Mouse (Mus musculus) bone marrow macrophage, adult 2 months (primary cell): ENCODE measurements around the gene Tnni3k. TPM values are rescaled to one million over a fixed set of nuclear protein-coding genes. Genes with fewer than 3 reads are reported as not detected.

ENCODE experiments used
- H3K27ac ChIP-seq: 2 replicates; pipeline ENCODE4 v1.5.1; 2012; ENCODE audit warnings: low read depth, low read length; ENCODE audit not compliant: insufficient read depth
- H3K4me1 ChIP-seq: 2 replicates; pipeline ENCODE4 v1.6.1; 2012; ENCODE audit warnings: low read length; ENCODE audit not compliant: control insufficient read depth, insufficient read depth
- H3K4me3 ChIP-seq: 2 replicates; pipeline ENCODE4 v1.5.1; 2012; ENCODE audit warnings: mild to moderate bottlenecking, low read length, moderate library complexity; ENCODE audit not compliant: insufficient read depth
- CTCF ChIP-seq: IDR thresholded peaks from 2 replicates; pipeline ENCODE4 v1.5.1; 2012; ENCODE audit warnings: low read depth, mild to moderate bottlenecking, low read length, moderate library complexity
- POLR2A ChIP-seq: IDR thresholded peaks from 2 replicates; pipeline ENCODE4 v1.6.1; 2012; ENCODE audit warnings: mild to moderate bottlenecking, low read depth, low read length, borderline replicate concordance
- polyA plus RNA-seq: library from polyadenylated mRNA; stranded (reverse); fragments of >200 nt; gene quantifications from 2 replicates; pipeline ENCODE4 v1.2.4, GENCODE M21; 2012; ENCODE audit not compliant: missing spikeins, insufficient read depth, insufficient read length

Gene Tnni3k
- polyA plus RNA-seq, 1 experiment: not detected

GRCm38 (mm10) chr3:154793571-154793970 lies 261.6 kb downstream of the Tnni3k start:
- TF ChIP-seq POLR2A (no peak), CTCF (no peak)
- no peak overlapping the region for H3K4me3 ChIP-seq
- H3K27ac ChIP-seq: no peak overlapping the region

GRCm38 (mm10) chr3:154787611-154788010 lies 267.6 kb downstream of the Tnni3k start:
- H3K27ac ChIP-seq: no peak overlapping the region
- H3K4me3 ChIP-seq: no peak overlapping the region
- no peak for TF ChIP-seq CTCF
- no peak for TF ChIP-seq POLR2A

More at GRCm38 (mm10) chr3:154793571-154793970, 261.6 kb downstream of the Tnni3k start:
- no peaks in the 10 kb centered on the region for H3K4me1 ChIP-seq

DNA sequence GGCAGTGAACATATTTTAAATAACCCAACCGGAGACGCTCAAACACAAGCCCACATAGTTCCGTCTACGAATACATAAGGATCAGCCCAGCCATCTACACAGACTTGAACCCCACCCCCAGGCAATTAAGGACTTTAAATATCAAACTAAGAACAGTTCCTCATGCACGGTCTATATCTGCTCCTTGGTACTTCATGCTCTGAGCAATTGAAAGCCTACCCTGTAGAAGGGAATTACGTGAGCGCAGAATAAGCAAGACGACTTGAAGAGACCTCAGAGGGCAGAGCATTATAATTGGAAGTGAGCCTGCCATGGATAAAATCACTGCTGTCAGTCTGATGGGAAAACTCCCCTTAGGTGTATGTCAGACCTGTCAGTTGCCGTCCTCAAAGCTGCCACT lies 268.9 kb downstream of the Tnni3k start:
- TF ChIP-seq CTCF: no peak
- TF ChIP-seq POLR2A: no peak
- Histone ChIP-seq H3K27ac (no peak overlapping the region), H3K4me3 (no peak overlapping the region), H3K4me1 (no peaks in the 10 kb centered on the region)

More at GRCm38 (mm10) chr3:154787611-154788010, 267.6 kb downstream of the Tnni3k start:
- H3K4me1 ChIP-seq: no peaks in the 10 kb centered on the region

- TF ChIP-seq CTCF (no peak), POLR2A (no peak)
- Histone ChIP-seq H3K27ac (no peak overlapping the region), H3K4me1 (no peaks in the 10 kb centered on the region), H3K4me3 (no peak overlapping the region)
Observed at GRCm38 (mm10) chr3:154778836-154779595, 276.2 kb downstream of the Tnni3k start.

DNA sequence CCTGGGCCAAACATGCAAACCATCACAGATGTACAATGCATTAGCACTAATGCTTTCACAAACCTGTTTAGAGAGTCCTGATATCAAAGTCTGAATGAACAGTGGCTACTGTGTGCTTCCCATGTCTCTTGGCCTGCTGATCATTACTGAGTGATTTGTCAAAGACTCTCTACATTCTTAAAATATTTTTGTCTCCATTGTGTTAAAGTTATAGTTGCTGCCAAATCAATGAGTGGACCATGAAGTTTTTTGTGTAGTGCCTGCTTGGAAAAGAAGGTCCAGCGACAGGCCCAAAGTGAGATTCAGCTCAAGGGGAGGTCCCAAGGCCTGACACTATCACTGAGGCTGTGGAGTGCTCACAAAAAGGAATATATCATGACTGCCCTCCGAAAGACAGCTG lies 283.6 kb downstream of the Tnni3k start:
- H3K27ac ChIP-seq: no peak overlapping the region
- H3K4me3 ChIP-seq: no peak overlapping the region
- H3K4me1 ChIP-seq: no peaks in the 10 kb centered on the region
- no peak for TF ChIP-seq CTCF
- TF ChIP-seq POLR2A: no peak

DNA sequence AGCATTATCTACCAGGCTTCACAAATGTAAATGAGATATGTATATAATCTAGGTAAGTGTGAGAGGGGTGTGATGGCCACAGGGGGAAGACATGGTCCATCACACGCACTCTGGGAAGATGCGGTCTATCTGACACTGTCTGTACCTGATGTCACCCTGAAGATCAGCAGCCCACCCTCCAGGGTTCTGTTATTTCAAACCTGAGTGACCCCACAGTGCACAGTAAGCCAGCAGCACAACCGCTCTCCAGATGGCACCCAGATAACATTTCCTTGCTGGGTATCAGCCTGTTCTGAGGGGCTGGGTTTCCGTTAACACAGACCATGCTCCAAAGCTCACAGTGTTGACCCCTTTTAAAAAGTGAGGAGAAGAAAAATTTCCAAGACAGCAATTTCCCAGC lies 288.9 kb downstream of the Tnni3k start:
- Histone ChIP-seq H3K4me1 (no peaks in the 10 kb centered on the region), H3K27ac (no peak overlapping the region), H3K4me3 (no peak overlapping the region)
- TF ChIP-seq CTCF: no peak
- TF ChIP-seq POLR2A: no peak

DNA sequence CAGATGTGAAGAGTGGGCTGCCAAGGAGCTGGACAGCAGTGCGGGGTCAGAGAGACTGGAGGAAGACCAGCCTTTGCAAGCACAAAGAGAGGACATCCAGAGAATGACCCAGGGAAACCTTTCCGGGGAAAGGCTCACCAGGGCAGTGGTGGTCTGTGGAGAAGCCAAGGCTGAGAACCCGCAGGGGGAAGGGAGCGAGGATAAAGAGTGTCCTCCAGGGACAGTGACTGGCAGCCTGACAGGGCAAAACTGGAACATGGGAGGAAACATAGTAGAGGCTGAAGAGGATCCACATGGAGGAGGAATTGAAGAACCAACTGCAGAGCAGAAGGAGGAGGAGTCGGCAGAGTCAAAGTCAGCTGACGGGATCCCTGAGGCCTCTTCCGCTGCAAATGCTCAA lies 291.1 kb downstream of the Tnni3k start:
- H3K4me3 ChIP-seq: no peak overlapping the region

GRCm38 (mm10) chr3:154763374-154763773 lies 291.8 kb downstream of the Tnni3k start:
- no peaks in the 10 kb centered on the region for H3K4me1 ChIP-seq
- H3K27ac ChIP-seq: no peak overlapping the region
- H3K4me3 ChIP-seq: no peak overlapping the region
- TF ChIP-seq POLR2A: no peak
- TF ChIP-seq CTCF: no peak

More for the DNA sequence above, 291.1 kb downstream of the Tnni3k start:
- no peaks in the 10 kb centered on the region for H3K4me1 ChIP-seq
- no peak for TF ChIP-seq CTCF
- no peak for TF ChIP-seq POLR2A
- no peak overlapping the region for H3K27ac ChIP-seq

- H3K27ac ChIP-seq: no peak overlapping the region
- H3K4me1 ChIP-seq: no peaks in the 10 kb centered on the region
- TF ChIP-seq POLR2A (no peak), CTCF (no peak)
- no peak overlapping the region for H3K4me3 ChIP-seq
Observed at GRCm38 (mm10) chr3:154761108-154761507, 294.1 kb downstream of the Tnni3k start.

GRCm38 (mm10) chr3:154758089-154758488 lies 297.1 kb downstream of the Tnni3k start:
- Histone ChIP-seq H3K4me1 (no peaks in the 10 kb centered on the region), H3K27ac (no peak overlapping the region), H3K4me3 (no peak overlapping the region)
- TF ChIP-seq POLR2A (no peak), CTCF (no peak)
